Mouse (Mus musculus) CH12.LX (cell line): ENCODE measurements around the gene Nop10. TPM values are rescaled to one million over a fixed set of nuclear protein-coding genes. Genes with fewer than 3 reads are reported as not detected.
A peak's percentile ranks its signal among the peaks of the same experiment; 100 is the strongest.

Experiments
- DNase-seq: peaks from one replicate; pipeline ENCODE4 v3.0.0-alpha.2; 2013; ENCODE audit errors: extremely low read depth
- H3K27ac ChIP-seq: 2 replicates; pipeline ENCODE4 v1.5.1; 2012; ENCODE audit warnings: low read depth, mild to moderate bottlenecking, control low read depth, moderate library complexity; ENCODE audit not compliant: insufficient read depth
- H3K27me3 ChIP-seq: replicated peaks from 2 replicates; pipeline ENCODE3; 2012; ENCODE audit warnings: inconsistent platforms
- H3K36me3 ChIP-seq, 2 experiments: replicated peaks in 1 of 2; 2 replicates each; pipeline versions ENCODE3 to v1.6.1; 2012; ENCODE audit warnings: inconsistent platforms in 1 of 2, low read length in 1 of 2, mild to moderate bottlenecking in 1 of 2, mixed read lengths in 1 of 2, moderate library complexity in 1 of 2; ENCODE audit not compliant: control insufficient read depth in 1 of 2, insufficient read depth in 1 of 2
- H3K4me1 ChIP-seq, 2 experiments: 2 replicates each; pipeline ENCODE4 v1.6.1; 2012; ENCODE audit warnings: inconsistent platforms in 1 of 2, moderate library complexity in 1 of 2; ENCODE audit not compliant: insufficient read depth in 2 of 2, control insufficient read depth in 1 of 2
- H3K4me2 ChIP-seq: 2 replicates; pipeline ENCODE4 v1.6.1; 2012; ENCODE audit warnings: low read depth, mild to moderate bottlenecking, control low read depth; ENCODE audit not compliant: poor library complexity, insufficient read depth, severe bottlenecking
- H3K4me3 ChIP-seq, 3 experiments: fragments of 150-350 bp in 1 of 3; sonication (generic) in 1 of 3; replicated peaks in 1 of 3; 2 replicates each; pipeline versions ENCODE3 to v1.5.1; 2011 to 2012; ENCODE audit warnings: low read depth in 2 of 3, low read length in 2 of 3, mild to moderate bottlenecking in 2 of 3, moderate library complexity in 2 of 3, control low read depth in 1 of 3, improper control_type of control experiment in 1 of 3, inconsistent platforms in 1 of 3, mixed read lengths in 1 of 3; ENCODE audit not compliant: poor library complexity in 1 of 3
- H3K79me2 ChIP-seq: replicated peaks from 2 replicates; pipeline ENCODE4 v1.6.1; 2012; ENCODE audit warnings: mild to moderate bottlenecking, moderate library complexity; ENCODE audit not compliant: control insufficient read depth, poor library complexity, insufficient read depth, severe bottlenecking; ENCODE audit errors: extremely low read depth
- H3K9ac ChIP-seq: 2 replicates; pipeline ENCODE4 v1.6.1; 2012; ENCODE audit warnings: low read depth, mild to moderate bottlenecking, control low read depth, moderate library complexity; ENCODE audit not compliant: insufficient read depth
- H3K9me3 ChIP-seq: replicated peaks from 2 replicates; pipeline ENCODE3; 2012; ENCODE audit warnings: low read length, inconsistent platforms, mixed read lengths
- BHLHE40 ChIP-seq: IDR thresholded peaks from 2 replicates; pipeline ENCODE4 v1.6.1; 2011; ENCODE audit warnings: mild to moderate bottlenecking, low read depth, low read length, improper control_type of control experiment
- CTCF ChIP-seq, 2 experiments: IDR thresholded peaks in 1 of 2; conservative IDR thresholded peaks in 1 of 2; 2 replicates each; pipeline ENCODE4 v1.5.1; 2011 to 2012; ENCODE audit warnings: low read depth in 2 of 2, low read length in 2 of 2, improper control_type of control experiment in 1 of 2, inconsistent platforms in 1 of 2, mild to moderate bottlenecking in 1 of 2, moderate library complexity in 1 of 2
- ELF1 ChIP-seq: IDR thresholded peaks from 2 replicates; pipeline ENCODE4 v1.6.1; 2014; ENCODE audit warnings: low read depth, mild to moderate bottlenecking, inconsistent platforms, low read length, improper control_type of control experiment
- EP300 ChIP-seq: IDR thresholded peaks from 2 replicates; pipeline ENCODE4 v1.6.1; 2011; ENCODE audit warnings: low read length, improper control_type of control experiment
- JUND ChIP-seq: conservative IDR thresholded peaks from 2 replicates; pipeline ENCODE4 v1.6.1; 2011; ENCODE audit warnings: low read depth, low read length, improper control_type of control experiment
- MXI1 ChIP-seq: IDR thresholded peaks from 2 replicates; pipeline ENCODE4 v1.6.1; 2011; ENCODE audit warnings: mild to moderate bottlenecking, low read depth, low read length, improper control_type of control experiment
- POLR2A ChIP-seq: IDR thresholded peaks from 2 replicates; pipeline ENCODE4 v1.6.1; 2011; ENCODE audit warnings: low read depth, mild to moderate bottlenecking, improper control_type of control experiment, low read length
- POLR2AphosphoS2 ChIP-seq: IDR thresholded peaks from 2 replicates; pipeline ENCODE4 v1.6.1; 2011; ENCODE audit warnings: low read depth, low read length, improper control_type of control experiment
- RAD21 ChIP-seq: IDR thresholded peaks from 2 replicates; pipeline ENCODE4 v1.6.1; 2011; ENCODE audit warnings: low read depth, mild to moderate bottlenecking, low read length, improper control_type of control experiment, moderate library complexity
- SMC3 ChIP-seq: IDR thresholded peaks from 2 replicates; pipeline ENCODE4 v1.6.1; 2011; ENCODE audit warnings: low read depth, low read length, improper control_type of control experiment
- TBP ChIP-seq: conservative IDR thresholded peaks from 2 replicates; pipeline ENCODE4 v1.6.1; 2011; ENCODE audit warnings: low read depth, low read length, improper control_type of control experiment
- USF2 ChIP-seq: conservative IDR thresholded peaks from 2 replicates; pipeline ENCODE4 v1.6.1; 2011; ENCODE audit warnings: low read depth, low read length, improper control_type of control experiment
- dilution Hi-C: fragments of 300-500 bp; cut with MboI; formaldehyde crosslinking; loops from 2 replicates; pipeline ENCODE4 v1.14.3; 2020; ENCODE audit warnings: low sequenced_read_pairs; ENCODE audit not compliant: extremely low pct_unique_long_range_greater_than_20kb, extremely low pct_ligation_motif_present
- in situ Hi-C: fragments of 300-500 bp; cut with MboI; formaldehyde crosslinking; loops from 3 replicates; pipeline ENCODE4 v1.14.3; 2019; ENCODE audit warnings: low sequenced_read_pairs, low pct_ligation_motif_present, low pct_unique_long_range_greater_than_20kb, mixed read lengths
- polyA plus RNA-seq: library from polyadenylated mRNA; unstranded; fragments of >175 nt; gene quantifications from 2 replicates; pipeline ENCODE4 v1.2.1, GENCODE M21; 2012; ENCODE audit warnings: low read depth; ENCODE audit not compliant: insufficient read length
- total RNA-seq, 2 experiments: library from RNA; depleted of rRNA; stranded (reverse); fragments of 300-350 nt in 1 of 2; fragments of >200 nt in 1 of 2; gene quantifications; 2 replicates each; pipeline ENCODE4 v1.2.3; 2012 to 2014

Nop10 gene
- total and polyA plus RNA-seq, 3 experiments = 239 to 507 (median 251) TPM

- TF ChIP-seq BHLHE40 = peak; percentile 88
- TF ChIP-seq, all 38 proteins: peak for 25
These were observed at the start of gene Nop10 (continued) for GRCm38 (mm10) chr2:112261748-112262653.

- dilution Hi-C loops = no loop called here
- H3K36me3 ChIP-seq = no peaks in the 10 kb centered on the region
- H3K9me3 ChIP-seq = no peaks in the 10 kb centered on the region
- no peaks in the 10 kb centered on the region for H3K79me2 ChIP-seq
- peak; percentile 49 for DNase-seq
- peaks cover 2 to 5% of the 10 kb centered on the region in 2 experiments; a peak in 1 of 4 replicates for H3K4me1 ChIP-seq
- H3K9ac ChIP-seq = no peak overlapping the region
- no peak overlapping the region for H3K4me2 ChIP-seq
- in situ Hi-C loops = no loop called here
- H3K4me3 ChIP-seq = no peak overlapping the region
- H3K27ac ChIP-seq = no peak overlapping the region
- no peaks in the 10 kb centered on the region for H3K27me3 ChIP-seq
- TF ChIP-seq RAD21 = peak; percentile 87
- TF ChIP-seq CTCF (conservative IDR thresholded peaks at IDR 0.05 in 1 of 2, IDR thresholded peaks at IDR 0.05 in 1 of 2; ENCODE audit: low read depth in 2 of 2, low read length in 2 of 2) = peak; percentile 74 to 86
- no peak for TF ChIP-seq POLR2AphosphoS2
- no peak for TF ChIP-seq TBP
- peak; percentile 68 for TF ChIP-seq SMC3
- TF ChIP-seq, all 38 proteins: peak for 3
These were observed 45.7 kb upstream of the Nop10 start for GRCm38 (mm10) chr2:112215977-112216376.

DNA sequence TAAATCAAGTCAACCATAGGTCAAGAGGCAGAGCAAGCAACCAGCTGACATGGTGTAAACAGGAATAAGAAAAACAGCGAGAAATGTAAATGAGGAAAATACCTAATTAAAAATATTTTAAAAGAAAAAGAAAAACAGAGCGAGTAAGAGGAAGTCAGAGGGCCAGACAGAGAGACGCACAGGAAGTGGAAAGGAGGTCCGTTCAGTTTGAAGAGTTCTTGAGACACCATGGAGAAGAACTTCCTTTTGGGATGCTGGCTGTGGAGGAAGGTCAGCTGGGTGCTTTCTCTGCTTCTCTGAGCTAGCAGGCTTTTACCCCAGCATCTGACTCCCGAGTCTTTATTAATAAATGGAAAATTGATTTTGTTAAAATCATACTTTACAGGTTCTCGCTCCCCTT is 44.1 kb upstream of the Nop10 start:
- H3K27ac ChIP-seq = no peak overlapping the region
- no peaks in the 10 kb centered on the region for H3K36me3 ChIP-seq
- TF ChIP-seq ELF1 (no peak), EP300 (no peak), JUND (no peak), POLR2A (no peak), MXI1 (no peak), USF2 (no peak)
- H3K27me3 ChIP-seq = no peaks in the 10 kb centered on the region
- no peak overlapping the region for H3K9ac ChIP-seq
- dilution Hi-C loops = no loop called here
- no peak overlapping the region for H3K4me3 ChIP-seq
- H3K4me2 ChIP-seq = peak overlapping the region; percentile 44; the same call in 1 of the 2 replicates
- no peak for DNase-seq
- no peaks in the 10 kb centered on the region for H3K9me3 ChIP-seq
- H3K4me1 ChIP-seq = peaks cover 2 to 5% of the 10 kb centered on the region in 2 experiments; a peak in 1 of 4 replicates
- H3K79me2 ChIP-seq = no peaks in the 10 kb centered on the region
- in situ Hi-C loops = no loop called here
